Mouse (Mus musculus) 3134 (cell line): ENCODE data around the gene Eif2a.
"Not testable (repeated sequence)": the region's sequence is repeated elsewhere in the genome, so short reads cannot be mapped to it uniquely, and the experiment has no call there.

Experiments
- DNase-seq: peaks from one replicate; pipeline ENCODE4 v3.0.0-alpha.2; 2011; ENCODE audit warnings: low spot score; ENCODE audit not compliant: insufficient read length; ENCODE audit errors: extremely low read depth

Gene Eif2a

DNA sequence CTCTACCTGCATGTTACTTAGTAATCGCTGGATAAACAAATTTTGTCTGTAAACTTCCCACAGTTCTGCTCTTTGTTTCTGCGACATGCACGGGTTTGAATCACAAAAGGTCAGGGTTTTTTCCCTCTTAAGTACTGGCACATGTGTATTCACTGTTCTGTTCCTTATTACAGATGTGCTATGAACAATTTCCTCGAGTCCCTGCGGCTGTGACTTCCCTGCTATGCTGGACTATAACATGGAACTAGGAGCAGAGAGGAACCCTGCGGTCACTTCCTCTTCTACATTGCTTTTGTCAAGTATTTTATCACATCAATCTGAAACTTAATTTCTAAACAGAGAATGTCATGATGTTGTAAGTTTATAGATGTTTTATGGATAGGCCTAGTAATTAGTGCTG lies 5.3 kb upstream of the Eif2a start:
- DNase-seq, result no peak

DNA sequence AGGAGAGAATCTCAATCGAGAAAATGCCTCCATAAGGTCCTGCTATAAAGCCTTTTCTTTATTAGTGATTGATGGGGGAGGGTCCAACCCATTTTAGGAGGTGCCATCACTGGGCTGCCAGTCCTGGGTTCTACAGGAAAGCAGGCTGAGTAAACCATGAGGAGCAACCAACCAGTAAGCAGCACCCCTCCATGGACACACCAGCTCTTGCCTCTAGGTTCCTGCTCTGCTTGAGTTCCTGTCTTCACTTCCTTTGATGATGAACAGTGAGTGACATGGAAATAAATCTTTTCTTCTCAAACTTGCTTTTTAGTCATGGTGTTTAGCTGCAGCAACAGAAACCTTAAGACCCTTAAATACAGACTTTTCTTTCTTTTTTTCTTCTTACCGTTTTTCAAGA lies 4.3 kb upstream of the Eif2a start:
- DNase-seq, result no peak

DNA sequence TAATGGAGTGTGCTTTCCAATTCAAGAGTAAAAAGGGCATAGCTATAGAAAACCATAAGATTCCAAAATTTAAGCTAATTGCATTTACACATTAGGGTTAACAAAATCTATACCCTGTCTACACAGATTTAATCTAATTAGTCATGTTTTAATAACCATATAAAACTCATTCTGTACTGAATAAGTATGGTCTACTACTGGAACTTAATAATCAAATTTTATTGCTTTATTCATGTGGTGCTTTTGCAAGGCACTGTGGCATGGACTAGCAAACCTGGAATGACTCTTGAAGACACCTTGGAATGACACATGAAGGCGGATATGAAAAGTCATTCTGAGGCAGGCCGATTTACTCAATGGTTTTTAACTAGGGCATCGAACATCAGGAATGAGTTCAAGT lies 2.2 kb upstream of the Eif2a start:
- no peak for DNase-seq

DNA sequence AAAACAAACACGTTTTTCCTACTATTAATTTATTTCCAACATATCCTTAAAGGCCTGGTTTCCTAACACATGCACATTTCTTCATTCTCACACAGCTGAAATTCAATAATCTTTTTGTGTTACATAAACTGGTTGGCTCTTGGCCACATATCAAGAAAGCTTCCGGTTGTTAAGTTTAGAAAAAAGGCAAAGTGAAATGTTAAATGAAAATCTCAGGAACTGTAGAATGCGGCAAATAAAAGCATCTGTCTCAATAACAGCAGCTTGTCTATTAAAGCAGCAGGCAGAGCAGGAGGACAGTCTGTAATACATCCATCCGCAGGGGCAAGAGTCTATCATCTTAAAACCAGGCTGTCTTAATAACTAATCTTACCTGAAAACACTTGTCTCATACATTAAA lies 1.4 kb upstream of the Eif2a start:
- no peak for DNase-seq

DNA sequence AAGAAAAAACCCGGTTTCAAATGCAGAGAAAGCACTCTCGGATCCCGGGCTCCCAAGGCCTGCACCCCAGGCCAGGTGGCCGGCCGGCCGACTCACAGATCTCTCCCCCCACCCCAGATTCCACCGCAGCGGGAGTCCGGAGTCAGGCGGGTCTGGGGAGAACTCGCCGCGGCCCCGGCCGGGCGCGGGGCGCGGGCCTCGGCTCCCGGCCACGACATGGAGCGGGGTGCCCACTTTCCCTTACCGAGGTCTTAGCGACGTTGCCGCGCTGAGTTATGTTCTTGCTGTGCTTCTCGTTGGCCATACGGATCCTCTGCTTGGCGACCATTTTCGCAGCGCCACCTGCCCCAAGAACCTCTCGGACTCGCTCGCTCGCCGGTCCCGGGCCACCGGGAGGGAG lies 455 bp upstream of the Eif2a start:
- no peak for DNase-seq

DNA sequence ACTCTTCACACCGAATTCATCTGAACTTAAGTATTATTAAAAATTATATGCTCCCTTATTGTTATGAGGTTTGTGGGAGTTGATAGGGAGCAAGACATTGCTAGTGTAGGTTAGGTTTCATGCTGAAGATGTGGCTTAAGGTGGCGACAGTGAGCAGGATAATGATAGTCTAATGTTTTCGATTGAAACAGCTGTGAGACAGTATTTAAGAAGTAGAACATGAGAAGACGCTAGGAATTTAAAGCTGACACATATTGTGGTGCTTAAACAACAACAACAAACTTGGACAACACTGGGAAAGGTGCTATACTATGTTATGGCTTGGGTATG lies 752 bp downstream of the Eif2a start:
- no peak for DNase-seq

DNA sequence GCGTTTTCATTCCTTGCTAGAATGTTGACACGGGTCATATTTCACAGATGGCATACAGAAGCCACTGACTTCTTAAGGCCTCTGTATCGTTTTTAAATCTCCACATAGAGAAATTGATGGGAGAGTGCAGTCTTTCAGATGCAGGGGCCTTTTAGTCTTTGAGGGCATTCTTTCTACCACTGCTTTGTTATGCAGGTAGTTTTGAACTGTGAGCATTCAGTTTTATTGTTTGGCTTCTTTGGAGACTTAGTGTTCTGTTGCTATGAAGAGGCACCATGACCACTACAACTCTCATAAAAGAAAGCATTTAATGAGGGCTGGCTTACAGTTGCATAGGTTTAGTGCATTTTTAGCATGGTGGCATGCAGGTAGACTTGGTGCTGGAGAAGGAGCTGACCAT lies 11.0 kb downstream of the Eif2a start:
- no peak for DNase-seq

DNA sequence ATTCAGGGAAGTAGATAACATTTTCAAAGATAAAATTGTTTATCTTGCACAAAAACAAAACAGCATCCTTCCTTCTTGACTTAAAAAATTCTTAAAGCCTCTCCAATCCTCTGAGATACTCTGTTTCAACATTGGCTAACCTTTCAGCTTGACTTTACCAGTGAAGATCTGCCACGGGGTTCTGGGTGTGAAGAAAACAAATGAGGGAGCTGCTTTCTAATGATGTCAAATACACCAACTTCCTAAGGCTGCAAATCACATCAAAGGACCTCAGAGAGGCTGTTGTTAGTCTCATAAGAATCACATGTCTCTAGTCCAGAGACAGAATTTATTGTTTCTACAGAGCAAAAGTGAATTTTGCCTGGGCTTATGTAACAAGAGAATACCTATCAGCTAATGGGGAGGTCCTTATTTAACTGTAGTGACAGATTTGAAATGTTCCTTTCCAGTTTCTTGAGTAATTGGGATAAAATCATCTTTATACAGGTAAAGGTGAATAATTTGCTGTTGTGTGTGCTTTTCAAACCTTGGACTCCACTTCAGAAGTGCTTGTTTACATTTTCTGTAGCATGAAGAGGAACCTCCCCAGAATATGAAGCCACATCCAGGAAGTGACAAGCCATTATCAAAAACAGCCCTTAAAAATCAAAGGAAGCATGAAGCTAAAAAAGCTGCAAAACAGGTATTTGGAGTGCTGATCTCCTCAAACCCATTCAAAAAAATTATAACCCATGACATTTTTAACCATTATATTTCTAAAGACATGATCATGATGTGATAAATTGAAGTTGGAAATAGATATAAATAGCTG lies 26.6 kb downstream of the Eif2a start:
- DNase-seq, result no peak

DNA sequence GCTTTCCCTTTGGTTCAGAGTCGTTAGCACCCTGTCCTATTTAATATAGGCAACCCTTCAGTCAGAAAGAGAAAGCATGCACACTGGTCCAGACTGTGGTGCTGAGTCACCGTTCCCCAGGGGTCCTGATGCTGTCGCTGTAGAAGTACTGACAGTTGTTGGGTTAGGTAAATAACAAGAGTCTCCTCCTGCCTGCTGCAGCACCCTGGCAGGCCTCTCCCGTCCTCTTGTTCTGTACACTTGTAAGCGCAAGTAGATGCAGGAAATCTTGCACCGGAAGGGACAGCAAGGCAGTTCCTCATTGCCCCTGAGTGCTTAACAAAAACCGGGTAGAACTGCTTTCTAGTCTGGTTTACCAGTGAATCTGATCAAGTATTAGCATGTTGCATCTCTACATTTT lies 31.0 kb downstream of the Eif2a start:
- no peak for DNase-seq

DNA sequence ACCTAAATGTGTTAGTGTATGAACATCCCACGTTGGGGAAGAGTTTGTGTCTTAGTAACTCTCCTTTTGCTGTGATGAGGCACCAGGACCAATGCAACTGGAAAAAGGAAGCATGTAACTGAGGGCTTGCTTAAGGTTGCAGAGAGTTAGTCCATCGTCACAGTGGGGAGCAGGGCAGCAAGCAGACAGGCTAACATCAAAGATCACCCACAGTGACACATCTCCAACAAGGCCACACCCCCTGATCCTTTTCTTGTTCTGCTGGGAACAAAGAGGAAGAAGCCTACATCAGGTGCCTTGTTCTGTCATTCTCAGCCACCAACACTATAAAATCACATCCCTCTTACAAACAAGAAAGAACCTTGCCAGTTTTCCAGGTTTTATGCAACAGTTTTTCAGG lies 34.3 kb downstream of the Eif2a start:
- DNase-seq, result no peak

DNA sequence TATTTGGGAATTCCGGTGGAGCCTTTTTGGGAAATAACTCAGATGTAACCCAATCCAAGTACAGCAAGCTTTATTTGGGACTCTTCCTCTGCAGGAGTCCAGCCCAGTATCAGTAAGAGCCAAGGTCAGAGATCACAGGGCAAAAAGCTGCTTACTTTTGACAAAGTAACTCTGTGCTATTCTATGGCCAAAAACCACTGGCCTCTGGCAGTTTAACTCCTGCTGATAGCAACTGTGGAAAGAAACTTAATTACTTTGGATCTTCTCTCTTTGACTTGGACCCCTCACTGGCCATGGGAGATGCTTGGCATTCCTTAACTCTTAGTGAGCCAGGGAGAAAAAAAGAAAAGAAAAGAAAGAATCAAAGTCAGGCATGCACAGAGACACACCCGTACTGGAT lies 35.8 kb downstream of the Eif2a start:
- no peak for DNase-seq

DNA sequence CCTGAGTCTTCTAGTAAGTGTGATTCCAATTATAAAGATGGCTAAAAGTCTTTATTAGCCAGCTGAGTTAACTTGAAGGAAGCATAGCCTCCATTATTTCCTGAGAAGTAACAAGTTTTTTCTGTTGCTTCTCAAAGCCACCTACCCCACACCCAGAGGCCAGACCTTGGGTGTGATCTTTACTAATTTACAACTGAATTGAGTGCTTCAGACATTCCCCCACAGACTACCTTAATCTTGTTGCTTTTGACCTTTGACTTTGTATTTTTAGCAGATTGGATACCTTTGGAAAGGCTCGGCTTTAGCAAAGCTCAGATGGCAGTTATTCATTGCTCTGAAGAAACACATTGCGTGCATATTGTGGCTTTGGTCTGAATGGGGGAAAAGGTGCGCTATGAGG lies 45.2 kb downstream of the Eif2a start:
- no peak for DNase-seq

DNA sequence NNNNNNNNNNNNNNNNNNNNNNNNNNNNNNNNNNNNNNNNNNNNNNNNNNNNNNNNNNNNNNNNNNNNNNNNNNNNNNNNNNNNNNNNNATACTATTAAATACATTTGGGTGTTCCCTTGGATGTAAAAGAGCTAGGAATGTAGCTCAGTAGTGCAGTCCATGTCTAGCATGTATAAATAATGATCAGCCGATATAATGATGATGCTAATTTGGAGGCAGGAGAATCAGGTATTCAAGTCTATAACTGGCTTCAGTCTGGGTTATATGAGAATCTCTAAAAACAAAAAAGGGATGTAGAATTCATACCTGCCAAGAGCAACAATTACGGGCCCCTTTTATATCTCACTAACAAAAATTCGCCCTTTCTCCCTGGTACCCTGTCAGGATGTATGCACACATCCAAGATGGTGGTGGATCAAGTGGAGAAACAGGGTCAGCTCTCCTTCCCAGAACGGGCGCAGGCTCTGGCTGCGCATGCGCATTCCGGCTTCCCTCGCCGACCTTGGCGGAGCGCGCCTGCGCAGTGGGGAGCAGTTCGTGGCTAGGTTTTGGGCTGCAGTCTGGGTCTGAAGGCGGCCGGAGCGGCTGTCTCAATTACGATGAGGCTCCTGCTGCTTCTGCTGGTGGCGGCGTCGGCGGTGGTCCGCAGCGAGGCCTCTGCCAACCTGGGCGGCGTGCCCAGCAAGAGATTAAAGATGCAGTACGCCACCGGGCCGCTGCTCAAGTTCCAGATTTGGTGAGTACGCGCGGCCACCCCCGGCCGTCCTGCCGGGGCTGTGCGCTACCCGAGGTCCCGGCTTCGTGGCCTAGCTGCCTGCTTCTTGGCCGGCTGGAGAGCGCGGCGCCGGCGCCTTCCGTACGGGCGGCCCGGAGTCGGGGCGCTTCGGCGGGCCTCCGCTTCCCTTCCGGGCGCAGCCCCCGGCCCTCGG lies 50.8 kb downstream of the Eif2a start, which contains the start of gene Selenot:
TSS of gene Selenot (plus strand) at position 500 of the 930 bp plus-strand sequence.
- peak; percentile 97 for DNase-seq

DNA sequence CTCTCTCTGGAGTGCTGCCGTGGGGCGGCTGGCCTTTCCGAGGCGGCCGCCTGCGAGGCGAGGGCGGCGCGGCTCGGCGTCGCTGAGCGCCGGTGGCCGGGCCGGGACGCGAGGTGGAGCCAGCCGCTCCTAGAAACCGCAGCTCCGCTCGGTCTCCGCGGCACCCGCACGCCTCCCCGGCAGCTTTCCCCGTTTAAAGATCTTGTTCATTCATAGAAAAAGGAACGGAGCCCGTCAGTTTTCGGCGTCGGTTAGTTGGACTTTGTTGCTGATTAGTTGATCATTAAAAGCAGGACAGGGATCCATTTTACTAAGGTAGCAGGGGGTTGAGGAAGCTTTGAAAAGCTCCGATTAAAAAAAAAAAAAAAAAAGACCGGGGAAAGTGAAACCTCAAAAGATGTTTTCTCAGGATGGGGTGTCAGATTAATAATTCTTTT lies 51.5 kb downstream of the Eif2a start:
- no peak for DNase-seq

DNA sequence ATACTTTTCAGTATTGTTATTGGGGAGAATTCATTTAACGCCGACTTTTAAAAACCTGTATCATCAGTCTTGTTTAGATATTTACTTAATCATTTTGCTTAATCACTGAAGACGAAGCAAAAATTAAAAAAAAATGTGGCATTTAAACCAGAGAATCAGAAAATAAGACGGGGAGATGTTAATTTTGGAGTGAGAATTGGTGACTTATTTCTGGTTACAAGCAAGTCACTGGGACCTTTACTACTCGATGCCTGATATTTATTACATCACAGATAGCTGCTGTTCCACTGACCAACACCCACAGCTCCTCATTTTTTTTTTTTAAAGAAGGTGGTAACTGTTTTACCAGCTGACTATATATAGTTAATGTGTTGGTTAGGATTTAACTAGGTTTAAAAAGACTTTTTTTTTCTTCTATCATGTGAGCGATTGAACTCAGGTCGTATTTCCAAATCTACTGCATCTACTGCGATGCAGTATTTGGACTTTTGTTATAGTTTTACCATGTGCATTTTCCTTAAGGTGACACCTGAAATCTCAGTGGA lies 52.0 kb downstream of the Eif2a start:
- no peak for DNase-seq

DNA sequence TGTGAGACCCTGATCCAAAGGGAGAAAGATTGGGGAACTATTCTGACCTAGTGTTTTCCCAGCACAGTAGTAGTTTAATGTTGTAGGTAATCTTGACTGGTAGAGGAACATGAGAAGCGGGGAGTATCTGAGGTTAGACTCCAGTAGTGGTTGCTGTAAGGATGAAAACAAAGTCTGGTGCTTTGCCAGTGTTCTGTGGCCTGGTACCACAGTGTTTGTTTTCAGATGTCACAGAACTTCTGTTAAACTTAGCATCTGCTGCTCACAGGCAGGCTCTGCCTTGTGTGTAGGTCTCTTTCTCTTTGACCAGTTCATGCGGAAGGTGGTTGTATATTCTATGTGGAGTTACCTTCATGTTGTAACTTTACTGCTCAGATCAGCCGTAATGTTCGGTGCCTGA lies 55.9 kb downstream of the Eif2a start:
- DNase-seq, result no peak

DNA sequence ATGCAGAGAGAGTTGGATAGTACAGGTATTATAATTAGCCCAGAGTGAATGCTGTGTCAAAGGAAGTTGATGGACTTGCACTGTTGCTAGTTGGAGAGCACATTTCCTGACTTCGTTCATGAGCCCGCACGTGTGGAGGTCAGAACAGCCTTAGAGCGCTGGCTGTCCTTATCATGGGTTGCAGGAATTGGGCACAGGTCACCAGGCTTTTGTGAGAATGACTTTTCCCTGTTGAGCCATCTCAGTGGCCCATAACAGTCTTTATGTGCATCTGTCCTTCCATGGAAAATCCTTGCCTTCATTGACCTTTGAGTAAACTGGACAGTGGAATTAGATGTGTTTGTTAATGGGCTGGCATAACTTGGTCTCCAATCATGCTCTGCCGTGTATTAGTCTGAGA lies 56.7 kb downstream of the Eif2a start:
- no peak for DNase-seq

DNA sequence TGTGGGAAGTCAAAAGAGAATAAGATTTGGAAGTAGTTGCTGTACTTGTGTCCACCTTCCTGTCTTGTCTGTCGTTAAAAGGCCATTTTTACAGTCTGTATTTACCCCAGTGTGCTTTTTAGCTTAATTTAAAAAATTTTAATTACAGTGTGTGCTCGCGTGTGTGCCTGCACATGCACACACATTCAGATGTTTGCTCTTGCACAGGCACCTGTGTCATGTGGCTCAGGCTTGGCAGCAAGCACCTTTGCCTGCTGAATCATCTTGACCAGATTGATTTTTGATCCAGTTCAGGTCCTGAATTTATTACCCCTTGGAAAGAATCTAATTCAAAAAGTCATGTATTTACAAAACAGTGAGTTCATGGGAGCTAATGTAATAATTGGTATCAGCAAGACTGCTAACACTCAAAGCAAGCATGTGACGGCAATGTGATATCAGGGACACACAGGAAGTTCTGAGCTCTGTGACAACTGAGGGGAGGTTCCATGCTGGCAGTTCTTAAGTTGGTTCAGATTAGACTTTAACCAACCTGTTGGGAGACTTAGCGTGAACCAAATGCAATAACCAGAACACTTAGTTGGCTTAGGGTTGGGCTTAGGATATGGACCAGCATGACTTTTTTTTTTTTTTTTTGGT lies 57.3 kb downstream of the Eif2a start:
- DNase-seq, result no peak

DNA sequence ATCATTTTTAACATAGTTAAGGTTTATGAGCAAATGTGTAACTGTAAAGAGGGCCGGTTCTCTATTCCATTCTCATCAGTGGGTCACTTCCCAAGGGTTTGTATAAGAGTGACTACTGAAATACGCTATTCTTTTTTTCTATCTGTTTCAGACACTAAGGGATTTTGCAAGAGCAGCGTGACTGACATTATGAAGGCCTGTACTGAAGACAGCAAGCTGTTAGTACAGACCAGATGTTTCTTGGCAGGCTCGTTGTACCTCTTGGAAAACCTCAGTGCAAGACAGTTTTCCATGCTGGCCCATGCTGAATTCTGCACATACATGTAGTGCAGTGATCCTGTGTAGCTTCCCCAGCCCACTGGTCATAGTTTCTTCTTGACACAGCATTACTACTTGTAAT lies 64.9 kb downstream of the Eif2a start:
- not testable (repeated sequence) for DNase-seq

DNA sequence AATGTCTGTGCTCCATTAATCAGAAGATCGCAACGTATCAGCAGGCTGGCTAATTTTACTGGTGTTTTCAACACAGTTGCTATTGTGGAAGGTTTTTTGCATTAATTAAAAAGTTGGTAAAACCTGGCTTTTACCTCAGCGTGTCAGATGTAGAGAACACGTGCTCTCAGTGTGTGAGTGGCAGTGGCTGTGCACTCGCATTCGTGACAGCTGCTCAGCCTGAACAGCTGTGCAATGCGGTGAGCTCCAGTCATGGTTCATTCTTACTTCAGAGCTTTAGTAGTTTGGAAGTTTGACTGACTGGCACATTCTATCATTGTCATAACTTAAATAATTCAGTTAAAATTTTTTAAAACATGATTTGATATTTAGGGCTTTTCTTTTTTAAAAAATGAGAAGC lies 67.0 kb downstream of the Eif2a start:
- not testable (repeated sequence) for DNase-seq

DNA sequence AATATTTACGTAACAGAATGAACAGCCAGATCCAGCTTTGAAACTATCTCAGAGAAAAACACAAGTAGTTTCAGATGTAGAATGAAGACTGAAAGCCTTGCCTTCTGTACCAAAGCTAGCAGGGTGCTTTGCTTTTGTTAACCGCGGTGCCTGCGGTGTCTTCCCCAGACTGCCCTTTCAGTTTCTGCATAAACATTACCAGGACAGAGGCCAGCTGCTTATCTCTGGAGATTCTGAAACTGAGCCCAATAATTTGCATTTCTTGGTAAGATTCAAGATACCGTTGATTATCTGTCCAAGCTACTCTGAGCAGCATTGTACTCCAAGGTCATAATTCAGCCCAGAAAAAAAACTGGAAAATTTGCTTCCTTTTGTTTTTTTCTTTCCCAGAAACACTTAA lies 68.0 kb downstream of the Eif2a start:
- no peak for DNase-seq
